Mouse (Mus musculus) embryonic fibroblast, embryonic 13.5 days (primary cell): ENCODE measurements around the gene Eif2a.

Experiments used
- CTCF ChIP-seq: IDR thresholded peaks from 2 replicates; pipeline ENCODE4 v1.5.1; 2011; ENCODE audit warnings: mild to moderate bottlenecking, control low read depth, low read length, moderate library complexity, borderline replicate concordance; ENCODE audit not compliant: insufficient read depth
- POLR2A ChIP-seq: IDR thresholded peaks from 2 replicates; pipeline ENCODE4 v1.6.1; 2011; ENCODE audit warnings: low read depth, mild to moderate bottlenecking, control low read depth, low read length, moderate library complexity

DNA sequence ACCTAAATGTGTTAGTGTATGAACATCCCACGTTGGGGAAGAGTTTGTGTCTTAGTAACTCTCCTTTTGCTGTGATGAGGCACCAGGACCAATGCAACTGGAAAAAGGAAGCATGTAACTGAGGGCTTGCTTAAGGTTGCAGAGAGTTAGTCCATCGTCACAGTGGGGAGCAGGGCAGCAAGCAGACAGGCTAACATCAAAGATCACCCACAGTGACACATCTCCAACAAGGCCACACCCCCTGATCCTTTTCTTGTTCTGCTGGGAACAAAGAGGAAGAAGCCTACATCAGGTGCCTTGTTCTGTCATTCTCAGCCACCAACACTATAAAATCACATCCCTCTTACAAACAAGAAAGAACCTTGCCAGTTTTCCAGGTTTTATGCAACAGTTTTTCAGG is 34.3 kb downstream of the Eif2a start:
- TF ChIP-seq POLR2A (no peak), CTCF (no peak)
